Mouse (Mus musculus) embryonic facial prominence, embryonic 13.5 days (tissue): ENCODE results near the gene Cep152. TPM values are rescaled to one million over a fixed set of nuclear protein-coding genes. Genes with fewer than 3 reads are reported as not detected.

Experiments used
- ATAC-seq: fragments of 200-750 bp; cut with Nextera tagmentation; 2 replicates; pipeline ENCODE4 v1.8.0; 2017; ENCODE audit warnings: low read depth; ENCODE audit not compliant: insufficient number of reproducible peaks, insufficient read depth, low FRiP score, low TSS enrichment
- H3K27ac ChIP-seq: fragments of 300-500 bp; sonication (generic); 2 replicates; pipeline ENCODE4 v1.5.1; 2015; ENCODE audit warnings: moderate library complexity, mild to moderate bottlenecking, inconsistent platforms
- H3K27me3 ChIP-seq: fragments of 300-500 bp; sonication (generic); 2 replicates; pipeline ENCODE4 v1.6.1; 2015; ENCODE audit warnings: mild to moderate bottlenecking, inconsistent platforms
- H3K36me3 ChIP-seq: fragments of 300-500 bp; sonication (generic); 2 replicates; pipeline ENCODE4 v1.6.1; 2015; ENCODE audit warnings: mild to moderate bottlenecking, inconsistent platforms
- H3K4me1 ChIP-seq: fragments of 300-500 bp; sonication (generic); 2 replicates; pipeline ENCODE4 v1.6.1; 2015; ENCODE audit warnings: inconsistent platforms
- H3K4me2 ChIP-seq: fragments of 300-500 bp; sonication (generic); 2 replicates; pipeline ENCODE4 v1.6.1; 2015; ENCODE audit warnings: moderate library complexity, mild to moderate bottlenecking, inconsistent platforms
- H3K4me3 ChIP-seq: fragments of 300-500 bp; sonication (generic); 2 replicates; pipeline ENCODE4 v1.5.1; 2015; ENCODE audit warnings: mild to moderate bottlenecking, inconsistent platforms
- H3K9ac ChIP-seq: fragments of 300-500 bp; sonication (generic); 2 replicates; pipeline ENCODE4 v1.6.1; 2015; ENCODE audit warnings: mild to moderate bottlenecking, inconsistent platforms
- H3K9me3 ChIP-seq: fragments of 300-500 bp; sonication (generic); 2 replicates; pipeline ENCODE4 v1.6.1; 2016; ENCODE audit warnings: inconsistent platforms
- WGBS: fragments of 180-500 bp; shearing (Covaris S2); methylation state at CpG from one replicate; pipeline ENCODE4 v1.1.7; 2015; ENCODE audit warnings: mixed read lengths; 5-methylcytosine and 5-hydroxymethylcytosine counted together
- polyA plus RNA-seq: library from polyadenylated mRNA; unstranded; fragments of >200 nt; fragmentation: Nextera tagmentation; extraction: Ambion mirVana; gene quantifications from 2 replicates; pipeline ENCODE4 v1.2.1, GENCODE M21; 2015

Gene Cep152
- polyA plus RNA-seq: 6.7 and 9.0 TPM in 2 replicates

- peak within 1 kb of the TSS; percentile 82 for H3K4me3 ChIP-seq
- no peak within 1 kb of the TSS for H3K27ac ChIP-seq
- ATAC-seq: peak; percentile 95
- peak within 1 kb of the TSS; percentile 74 for H3K4me2 ChIP-seq
- no peaks in the 10 kb centered on the region for H3K9me3 ChIP-seq
- under 1% methylated on average over 50 of the region's 50 CpGs for WGBS
- H3K9ac ChIP-seq: peak within 1 kb of the TSS; percentile 88
- H3K4me1 ChIP-seq: peaks cover 24% of the 10 kb centered on the region
- H3K27me3 ChIP-seq: no peaks in the 10 kb centered on the region
- H3K36me3 ChIP-seq: peaks cover 7% of the 10 kb centered on the region; the same call in 1 of the 2 replicates
Measured at GRCm38 (mm10) chr2:125624837-125625351, at the start of gene Cep152. Cep152 (minus strand) TSS chr2:125625113.

DNA sequence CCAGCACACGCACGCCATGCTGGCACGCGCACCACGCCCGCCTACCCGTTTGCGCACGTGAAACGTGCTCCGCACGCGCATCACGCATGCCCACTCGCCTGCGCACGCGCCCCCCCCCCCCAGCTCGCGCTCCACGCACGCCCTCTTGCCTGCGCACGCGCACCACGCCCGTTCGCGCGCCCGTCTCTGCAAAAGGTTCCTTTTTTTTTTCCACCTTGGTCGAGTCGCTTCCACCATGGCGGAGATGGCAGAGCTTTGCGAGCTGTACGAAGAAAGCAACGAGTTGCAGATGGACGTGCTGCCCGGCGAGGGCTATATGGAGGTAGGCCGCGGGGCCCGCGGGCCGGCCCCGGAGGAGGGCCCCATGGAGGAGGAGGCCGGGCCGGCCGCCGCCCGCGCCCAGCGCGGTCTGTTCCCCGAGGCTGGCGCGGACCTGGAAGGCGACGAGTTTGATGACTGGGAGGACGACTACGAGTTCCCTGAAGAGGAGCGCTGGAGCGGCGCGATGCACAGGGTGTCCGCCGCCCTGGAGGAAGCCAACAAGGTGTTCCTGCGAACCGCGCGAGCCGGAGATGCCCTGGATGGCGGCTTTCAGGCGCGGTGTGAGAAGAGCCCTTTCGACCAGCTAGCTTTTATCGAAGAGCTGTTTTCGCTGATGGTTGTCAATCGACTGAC is 48.2 kb upstream of the Cep152 start, which contains the start of gene Eid1:
TSS of gene Eid1 (plus strand) at position 139 of the 675 bp plus-strand sequence.
- Histone ChIP-seq H3K36me3 (peaks cover 7% of the 10 kb centered on the region; the same call in 1 of the 2 replicates), H3K9ac (peak within 1 kb of the TSS; percentile 99), H3K4me1 (peaks cover 9% of the 10 kb centered on the region), H3K27ac (peak within 1 kb of the TSS; percentile 96), H3K4me3 (peak within 1 kb of the TSS; percentile 83), H3K4me2 (peak within 1 kb of the TSS; percentile 67), H3K27me3 (no peaks in the 10 kb centered on the region), H3K9me3 (no peaks in the 10 kb centered on the region)
- ATAC-seq: peak; percentile 85
- 0% methylated on average over 58 of the region's 79 CpGs for WGBS

GRCm38 (mm10) chr2:125672568-125672956 is 47.6 kb upstream of the Cep152 start:
- Histone ChIP-seq H3K9ac (peak overlapping the region; percentile 99), H3K4me1 (peaks cover 9% of the 10 kb centered on the region), H3K4me2 (peak overlapping the region; percentile 67), H3K4me3 (peak overlapping the region; percentile 83), H3K27me3 (no peaks in the 10 kb centered on the region), H3K9me3 (no peaks in the 10 kb centered on the region), H3K36me3 (peaks cover 7% of the 10 kb centered on the region; the same call in 1 of the 2 replicates), H3K27ac (peak overlapping the region; percentile 96; the same call in 1 of the 2 replicates)
- 30% methylated on average over 7 of the region's 20 CpGs for WGBS
- ATAC-seq: 0 out of 2 replicates have a peak, but pooled peaks have one; percentile 48

- H3K4me2 ChIP-seq: no peak overlapping the region
- no peak for ATAC-seq
- H3K36me3 ChIP-seq: peaks cover 7% of the 10 kb centered on the region; the same call in 1 of the 2 replicates
- H3K9me3 ChIP-seq: no peaks in the 10 kb centered on the region
- no peak overlapping the region for H3K27ac ChIP-seq
- no peak overlapping the region for H3K9ac ChIP-seq
- peaks cover 13% of the 10 kb centered on the region for H3K4me1 ChIP-seq
- H3K4me3 ChIP-seq: no peak overlapping the region
- WGBS: 56% methylated on average over 1 of the region's 1 CpGs
- no peaks in the 10 kb centered on the region for H3K27me3 ChIP-seq
Measured at GRCm38 (mm10) chr2:125670846-125671245, 45.9 kb upstream of the Cep152 start.

DNA sequence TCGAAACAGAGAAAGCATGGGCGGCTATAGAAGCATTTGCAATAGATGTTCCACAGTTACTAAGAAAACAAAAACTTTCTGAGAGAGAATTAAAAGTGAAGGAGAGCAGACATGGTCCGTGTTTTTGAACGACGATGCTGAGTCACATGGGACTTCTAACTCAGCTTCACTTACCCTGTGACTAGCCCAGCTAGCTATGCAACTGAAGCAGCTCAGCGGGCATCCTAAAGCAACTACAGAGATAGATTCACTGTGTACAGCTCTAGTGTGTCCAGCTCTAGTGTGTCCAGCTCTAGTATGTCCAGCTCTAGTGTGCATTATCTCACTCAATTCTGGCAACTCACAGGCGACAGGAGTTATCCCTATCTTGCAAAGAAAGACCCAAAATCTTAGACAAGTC is 42.8 kb upstream of the Cep152 start:
- H3K9ac ChIP-seq: no peak overlapping the region

GRCm38 (mm10) chr2:125667184-125667583 is 42.3 kb upstream of the Cep152 start:
- Histone ChIP-seq H3K27me3 (no peaks in the 10 kb centered on the region; the same call in 1 of the 2 replicates), H3K36me3 (no peaks in the 10 kb centered on the region), H3K4me2 (no peak overlapping the region), H3K4me3 (no peak overlapping the region), H3K9me3 (no peaks in the 10 kb centered on the region), H3K9ac (no peak overlapping the region), H3K27ac (no peak overlapping the region), H3K4me1 (peaks cover 4% of the 10 kb centered on the region; the same call in 1 of the 2 replicates)
- ATAC-seq: no peak
- WGBS: 54% methylated on average over 5 of the region's 5 CpGs

More for the DNA sequence above, 42.8 kb upstream of the Cep152 start:
- no peak overlapping the region for H3K4me2 ChIP-seq
- H3K36me3 ChIP-seq: no peaks in the 10 kb centered on the region
- H3K27me3 ChIP-seq: no peaks in the 10 kb centered on the region; the same call in 1 of the 2 replicates
- H3K4me3 ChIP-seq: no peak overlapping the region
- H3K9me3 ChIP-seq: no peaks in the 10 kb centered on the region
- no peak for ATAC-seq
- 84% methylated on average over 7 of the region's 7 CpGs for WGBS
- no peak overlapping the region for H3K27ac ChIP-seq
- H3K4me1 ChIP-seq: peaks cover 4% of the 10 kb centered on the region; the same call in 1 of the 2 replicates

- Histone ChIP-seq H3K4me2 (no peak overlapping the region), H3K9ac (no peak overlapping the region), H3K36me3 (no peaks in the 10 kb centered on the region), H3K4me1 (peaks cover 4% of the 10 kb centered on the region; the same call in 1 of the 2 replicates), H3K27me3 (no peaks in the 10 kb centered on the region; the same call in 1 of the 2 replicates), H3K27ac (no peak overlapping the region), H3K4me3 (no peak overlapping the region), H3K9me3 (no peaks in the 10 kb centered on the region)
- no peak for ATAC-seq
- 80% methylated on average over 4 of the region's 4 CpGs for WGBS
Measured at GRCm38 (mm10) chr2:125666668-125667067, 41.8 kb upstream of the Cep152 start.

GRCm38 (mm10) chr2:125665909-125666308 is 41.0 kb upstream of the Cep152 start:
- no peaks in the 10 kb centered on the region; the same call in 1 of the 2 replicates for H3K27me3 ChIP-seq
- H3K4me2 ChIP-seq: no peak overlapping the region
- H3K9ac ChIP-seq: no peak overlapping the region
- no peak for ATAC-seq
- 87% methylated on average over 4 of the region's 4 CpGs for WGBS
- H3K4me3 ChIP-seq: no peak overlapping the region
- H3K36me3 ChIP-seq: no peaks in the 10 kb centered on the region
- H3K9me3 ChIP-seq: no peaks in the 10 kb centered on the region
- H3K27ac ChIP-seq: no peak overlapping the region
- H3K4me1 ChIP-seq: peaks cover 7% of the 10 kb centered on the region

GRCm38 (mm10) chr2:125665213-125665612 is 40.3 kb upstream of the Cep152 start:
- no peak for ATAC-seq
- Histone ChIP-seq H3K27me3 (no peaks in the 10 kb centered on the region; the same call in 1 of the 2 replicates), H3K9me3 (no peaks in the 10 kb centered on the region), H3K9ac (no peak overlapping the region), H3K36me3 (no peaks in the 10 kb centered on the region), H3K27ac (no peak overlapping the region), H3K4me2 (no peak overlapping the region), H3K4me1 (peaks cover 14% of the 10 kb centered on the region), H3K4me3 (no peak overlapping the region)
- 86% methylated on average over 5 of the region's 5 CpGs for WGBS

DNA sequence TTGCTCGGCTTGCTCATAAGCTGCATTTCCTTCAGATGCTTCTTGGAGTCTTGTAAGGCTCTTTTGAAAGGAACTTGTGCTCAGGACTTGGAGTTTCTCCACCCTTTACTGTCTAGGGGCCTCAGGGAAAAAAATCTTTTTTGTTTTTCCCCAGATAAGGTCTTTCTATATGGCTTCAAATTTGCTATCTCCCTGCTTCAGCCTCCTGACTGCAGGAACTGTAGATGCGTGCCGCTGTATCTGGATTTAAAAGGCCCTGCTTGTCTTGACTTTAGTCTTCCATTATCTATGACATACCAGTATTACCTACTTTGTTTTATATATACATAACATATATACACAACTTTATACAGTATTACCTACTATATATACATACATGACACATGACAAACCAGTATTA is 37.6 kb upstream of the Cep152 start:
- H3K9ac ChIP-seq: no peak overlapping the region
- no peak for ATAC-seq
- no peaks in the 10 kb centered on the region for H3K36me3 ChIP-seq
- H3K27ac ChIP-seq: no peak overlapping the region
- no peak overlapping the region for H3K4me3 ChIP-seq
- 77% methylated on average over 3 of the region's 3 CpGs for WGBS
- no peak overlapping the region for H3K4me2 ChIP-seq
- H3K9me3 ChIP-seq: no peaks in the 10 kb centered on the region
- no peaks in the 10 kb centered on the region; the same call in 1 of the 2 replicates for H3K27me3 ChIP-seq
- peaks cover 15% of the 10 kb centered on the region for H3K4me1 ChIP-seq

GRCm38 (mm10) chr2:125661156-125661555 is 36.2 kb upstream of the Cep152 start:
- no peaks in the 10 kb centered on the region for H3K36me3 ChIP-seq
- H3K4me1 ChIP-seq: peaks cover 15% of the 10 kb centered on the region
- no peaks in the 10 kb centered on the region for H3K9me3 ChIP-seq
- H3K27ac ChIP-seq: peak overlapping the region; percentile 73; the same call in 1 of the 2 replicates
- H3K4me2 ChIP-seq: peak overlapping the region; percentile 59
- WGBS: 51% methylated on average over 4 of the region's 4 CpGs
- H3K9ac ChIP-seq: peak overlapping the region; percentile 58
- peak overlapping the region; percentile 38 for H3K4me3 ChIP-seq
- no peak for ATAC-seq
- H3K27me3 ChIP-seq: no peaks in the 10 kb centered on the region; the same call in 1 of the 2 replicates
